Mouse (Mus musculus) CD4-positive, CD25-positive, alpha-beta regulatory T cell (primary cell): ENCODE results near the gene Mas1. TPM values are rescaled to one million over a fixed set of nuclear protein-coding genes. Genes with fewer than 3 reads are reported as not detected.

Source experiments
- polyA plus RNA-seq: library from polyadenylated mRNA; unstranded; fragments of 100-300 nt; shearing (Covaris generic); gene quantifications from one replicate; pipeline ENCODE4 v1.2.1, GENCODE M21; 2017

Gene Mas1
- polyA plus RNA-seq = 0.31 TPM

GRCm38 (mm10) chr17:12868043-12868442 is at the start of gene Mas1:
Mas1 (minus strand) TSS chr17:12868143.

DNA sequence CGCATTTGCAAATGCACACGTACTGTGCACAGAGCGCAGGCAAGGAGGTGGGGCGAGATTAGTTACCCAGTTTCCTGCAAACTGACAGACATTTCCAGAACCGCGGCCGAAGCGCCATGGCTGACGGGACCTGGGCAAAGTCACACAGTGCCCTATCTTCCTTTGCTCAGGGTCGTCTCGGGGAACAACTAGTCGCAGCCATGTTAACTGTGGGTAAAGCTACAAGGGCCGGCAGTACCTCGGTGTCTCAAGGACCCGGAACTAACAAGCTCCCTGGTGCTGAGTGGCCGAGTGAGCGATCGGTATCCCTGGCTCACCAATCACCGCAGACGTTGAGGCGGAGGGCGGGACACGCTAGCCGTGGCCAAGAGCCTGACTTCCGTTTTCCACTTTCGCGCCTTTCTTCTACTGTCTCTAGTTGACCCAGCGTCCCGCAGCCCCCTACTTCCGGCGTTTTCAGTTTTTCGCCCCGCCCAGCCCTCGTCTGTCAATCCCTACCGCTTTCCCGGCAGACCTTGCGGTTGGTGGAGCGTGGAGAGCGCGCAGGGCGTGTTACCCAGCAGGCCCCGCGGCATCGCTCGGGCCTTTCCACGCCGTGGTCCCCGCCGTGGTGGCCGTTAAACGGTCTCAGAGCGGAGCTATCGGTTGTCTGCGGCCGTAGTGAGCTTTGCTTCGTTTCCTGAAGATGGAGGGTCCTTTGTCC is 48.1 kb upstream of the Mas1 start, which contains the start of gene Mrpl18:
TSS of gene Mrpl18 (minus strand) at position 465 of the 703 bp plus-strand sequence.

GRCm38 (mm10) chr17:12915488-12915880 is 47.5 kb upstream of the Mas1 start, which contains the start of gene Tcp1:
Tcp1 (plus strand) TSS chr17:12915701.

DNA sequence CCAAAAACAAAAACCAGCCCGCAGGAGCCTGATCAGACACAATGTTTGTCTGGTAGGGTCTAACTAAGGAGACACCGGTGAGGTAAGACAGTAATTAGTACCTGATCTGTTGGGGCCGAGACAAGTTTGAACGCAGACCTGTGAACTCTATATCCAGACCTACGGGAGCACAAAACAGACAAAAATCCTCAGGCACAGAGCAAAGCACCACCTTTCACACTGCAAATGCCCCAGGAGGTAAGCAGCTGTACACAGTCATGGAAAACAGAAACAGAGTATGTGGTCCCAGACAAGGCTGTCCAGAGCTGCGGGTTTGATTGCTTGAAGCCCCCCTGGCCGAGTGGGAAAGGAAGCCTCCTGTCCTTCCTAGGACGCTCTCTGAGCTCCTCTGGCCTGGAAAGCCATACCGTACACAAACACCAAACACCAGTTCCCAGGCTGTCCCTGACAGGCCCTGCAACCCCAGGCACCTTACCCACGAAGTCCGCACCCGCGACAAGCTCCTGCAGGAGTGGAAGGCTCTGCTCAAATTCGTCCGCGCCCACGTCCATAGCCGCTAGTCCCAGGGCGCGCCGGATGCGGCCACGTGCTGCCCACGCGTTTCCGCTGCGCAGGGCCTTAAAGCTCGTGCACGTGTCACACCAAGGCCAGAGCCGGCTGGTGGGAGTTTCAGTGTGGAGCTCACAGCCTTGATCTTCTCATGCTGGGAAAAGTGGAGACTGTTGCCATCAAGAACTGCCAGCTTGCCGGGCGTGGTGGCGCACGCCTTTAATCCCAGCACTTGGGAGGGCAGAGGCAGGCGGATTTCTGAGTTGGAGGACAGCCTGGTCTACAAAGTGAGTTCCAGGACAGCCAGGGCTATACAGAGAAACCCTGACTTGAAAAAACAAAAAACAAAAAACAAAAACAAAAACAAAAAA is 41.7 kb upstream of the Mas1 start, which contains the start of gene Pnldc1:
TSS of gene Pnldc1 (minus strand) at position 870 of the 920 bp plus-strand sequence.

DNA sequence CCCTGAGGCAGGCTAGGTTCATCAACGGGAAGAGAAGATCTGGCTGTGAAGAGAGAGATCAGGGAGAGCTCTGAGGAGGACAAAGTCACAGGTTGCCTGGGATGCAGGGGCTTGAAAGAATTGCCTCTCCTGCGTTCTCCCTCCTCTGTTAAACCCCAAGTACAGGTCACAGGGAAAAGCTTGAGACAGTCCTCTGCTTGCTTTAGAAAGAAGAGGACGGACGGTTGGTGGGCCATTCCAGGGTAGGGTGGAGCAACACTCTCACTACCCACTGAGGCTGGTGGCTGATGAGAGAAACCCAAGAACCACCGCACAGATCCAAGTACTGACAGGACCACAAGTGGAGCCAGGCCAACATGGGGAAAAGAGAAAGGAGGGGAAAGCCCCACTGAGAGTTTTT is 7.8 kb upstream of the Mas1 start, which contains the start of gene Mrgprh:
TSS of gene Mrgprh (plus strand) at position 301 of the 400 bp plus-strand sequence.

Other genes starting within 250 kb of the Mas1 start
- gene Slc22a1, start 192.3 kb downstream of the Mas1 start, polyA plus RNA-seq = 0.92 TPM
- 76.8 TPM for gene Igf2r, start 98.5 kb downstream of the Mas1 start, polyA plus RNA-seq
- not detected for gene Mrgprh, start 7.9 kb upstream of the Mas1 start, polyA plus RNA-seq
- 0.61 TPM for gene Pnldc1, start 42.1 kb upstream of the Mas1 start, polyA plus RNA-seq
- 198 TPM for gene Tcp1, start 47.6 kb upstream of the Mas1 start, polyA plus RNA-seq
- 118 TPM for gene Mrpl18, start 48.2 kb upstream of the Mas1 start, polyA plus RNA-seq
- 0.22 TPM for gene Acat3, start 72.5 kb upstream of the Mas1 start, polyA plus RNA-seq
- gene Acat2, start 92.6 kb upstream of the Mas1 start, polyA plus RNA-seq = 33.0 TPM
- 76.6 TPM for gene Wtap, start 126.0 kb upstream of the Mas1 start, polyA plus RNA-seq
- 106 TPM for gene Sod2, start 138.7 kb upstream of the Mas1 start, polyA plus RNA-seq
- not detected for gene Gpr31b, start 184.2 kb upstream of the Mas1 start, polyA plus RNA-seq
- not detected for gene Tcp10b, start 193.0 kb upstream of the Mas1 start, polyA plus RNA-seq